Comparison of ENCODE assay signal across 16 mouse cellular contexts in genomic region chr4:31493087-31493511, GRCm38 (mm10).
A peak's percentile ranks its signal among the peaks of the same experiment; 100 is the strongest.
DNase-seq lines count a peak whose midpoint lies in the region; ATAC-seq and TF ChIP-seq lines count a peak whose summit lies in the region.
"Had no signal": no experiment of that assay in that cellular context is flagged by ENCODE, and none has a peak within 500 bp of the region (broad histone marks: within the 10 kb centered on the region; RNA-seq: fewer than 3 reads in every experiment).

No protein-coding gene starts in this region.

- H3K27me3 ChIP-seq in hindbrain, embryonic 11.5 days (ENCODE audit: control insufficient read depth, insufficient read depth, low read length): no peaks in the 10 kb centered on the region
- H3K27me3 ChIP-seq in hindbrain, embryonic 10.5 days (ENCODE audit: insufficient read depth, poor library complexity, severe bottlenecking): no peaks in the 10 kb centered on the region
- no peaks in the 10 kb centered on the region for H3K27me3 ChIP-seq in hindbrain, embryonic 12.5 days
- H3K27me3 ChIP-seq: embryonic facial prominence, embryonic 12.5 days; heart, embryonic 15.5 days; megakaryocyte, embryonic 14.5 days had no signal

- no peak overlapping the region for H3K4me3 ChIP-seq in hindbrain, embryonic 11.5 days (ENCODE audit: low read depth, low read length)
- no peak overlapping the region for H3K4me3 ChIP-seq in hindbrain, embryonic 10.5 days
- no peak overlapping the region for H3K4me3 ChIP-seq in hindbrain, embryonic 12.5 days
- H3K4me3 ChIP-seq: embryonic facial prominence, embryonic 12.5 days; heart, embryonic 15.5 days; megakaryocyte, embryonic 14.5 days had no signal

- no peak overlapping the region for H3K27ac ChIP-seq in hindbrain, embryonic 11.5 days (ENCODE audit: low read depth, low read length)
- H3K27ac ChIP-seq in hindbrain, embryonic 10.5 days: no peak overlapping the region
- no peak overlapping the region for H3K27ac ChIP-seq in hindbrain, embryonic 12.5 days
- H3K27ac ChIP-seq: embryonic facial prominence, embryonic 12.5 days; heart, embryonic 15.5 days had no signal

- 55% methylated on average over 3 of the region's 3 CpGs for WGBS in hindbrain, embryonic 11.5 days
- 77% methylated on average over 3 of the region's 3 CpGs for WGBS in hindbrain, embryonic 10.5 days
- 51% methylated on average over 3 of the region's 3 CpGs for WGBS in hindbrain, embryonic 12.5 days

- no peaks in the 10 kb centered on the region for H3K4me1 ChIP-seq in hindbrain, embryonic 11.5 days (replicated peaks; ENCODE audit: control insufficient read depth, insufficient read depth, low read length)
- H3K4me1 ChIP-seq in hindbrain, embryonic 10.5 days (replicated peaks): no peaks in the 10 kb centered on the region; the same call in 1 of the 2 replicates
- no peaks in the 10 kb centered on the region for H3K4me1 ChIP-seq in hindbrain, embryonic 12.5 days
- H3K4me1 ChIP-seq: embryonic facial prominence, embryonic 12.5 days; heart, embryonic 15.5 days; megakaryocyte, embryonic 14.5 days had no signal

- H3K9me3 ChIP-seq in hindbrain, embryonic 11.5 days (ENCODE audit: control insufficient read depth, low read length): no peaks in the 10 kb centered on the region
- no peaks in the 10 kb centered on the region for H3K9me3 ChIP-seq in hindbrain, embryonic 10.5 days
- no peaks in the 10 kb centered on the region for H3K9me3 ChIP-seq in hindbrain, embryonic 12.5 days (replicated peaks)
- H3K9me3 ChIP-seq: embryonic facial prominence, embryonic 12.5 days; heart, embryonic 15.5 days had no signal

- H3K36me3 ChIP-seq in hindbrain, embryonic 11.5 days (ENCODE audit: control insufficient read depth, insufficient read depth, low read length): no peaks in the 10 kb centered on the region
- no peaks in the 10 kb centered on the region for H3K36me3 ChIP-seq in hindbrain, embryonic 10.5 days
- H3K36me3 ChIP-seq in hindbrain, embryonic 12.5 days: no peaks in the 10 kb centered on the region
- H3K36me3 ChIP-seq: embryonic facial prominence, embryonic 12.5 days; heart, embryonic 15.5 days had no signal

- no peak overlapping the region for H3K9ac ChIP-seq in hindbrain, embryonic 11.5 days (ENCODE audit: low read depth, low read length)
- H3K9ac ChIP-seq in hindbrain, embryonic 12.5 days: no peak overlapping the region
- H3K9ac ChIP-seq: embryonic facial prominence, embryonic 12.5 days; heart, embryonic 15.5 days had no signal

- TF ChIP-seq POLR2A in brain, embryonic 14.5 days (IDR thresholded peaks at IDR 0.05; ENCODE audit: borderline replicate concordance, extremely low read depth, insufficient read depth, insufficient read length, poor library complexity, severe bottlenecking): no peak

- H3K4me2 ChIP-seq in hindbrain, embryonic 11.5 days (replicated peaks; ENCODE audit: low read depth, low read length): no peak overlapping the region
- no peak overlapping the region for H3K4me2 ChIP-seq in hindbrain, embryonic 12.5 days (replicated peaks)
- H3K4me2 ChIP-seq: embryonic facial prominence, embryonic 12.5 days; heart, embryonic 15.5 days had no signal

- peak; percentile 25 for DNase-seq in hindbrain, embryonic 11.5 days (ENCODE audit: low spot score)
- DNase-seq in hindbrain, embryonic 10.5 days (ENCODE audit: low spot score): no peak
- DNase-seq in brain, embryonic 14.5 days (ENCODE audit: low read depth): peak; percentile 85
- DNase-seq in retina, embryonic 14.5 days (ENCODE audit: low spot score): peak; percentile 69
- DNase-seq in thymus, adult 18-20 months: no peak
- no peak for DNase-seq in adrenal gland, postnatal 25 days
- DNase-seq: adrenal gland, postnatal 10 days; cerebellum, adult 9-10 months; heart, adult 18-20 months; kidney, adult 8-10 months; lung, postnatal 14 days; spleen, adult 18-20 months had no signal

- ATAC-seq in hindbrain, embryonic 11.5 days (ENCODE audit: low FRiP score): peak; percentile 75
- ATAC-seq in hindbrain, embryonic 12.5 days (ENCODE audit: low FRiP score): peak; percentile 73

- TF ChIP-seq CTCF in brain, embryonic 14.5 days (IDR thresholded peaks at IDR 0.05; ENCODE audit: borderline replicate concordance, extremely low read depth, insufficient read depth, insufficient read length): no peak

Comparison
In these comparisons a context has a peak if more than half of its experiments do, and no peak if none do; other contexts are left out.
1. DNase-seq: peak in hindbrain, embryonic 11.5 days (single experiment), brain, embryonic 14.5 days (single experiment) and retina, embryonic 14.5 days (single experiment); none in hindbrain, embryonic 10.5 days (single experiment), thymus, adult 18-20 months (0 of 2) and adrenal gland, postnatal 25 days (single experiment).